Mouse (Mus musculus) G1E-ER4 (cell line): ENCODE data around the gene Bicdl1. TPM values are rescaled to one million over a fixed set of nuclear protein-coding genes. Genes with fewer than 3 reads are reported as not detected.

Experiments
- GATA1 ChIP-seq: IDR thresholded peaks from one replicate; pipeline ENCODE4 v1.8.0; 2012; ENCODE audit warnings: low read length, inconsistent platforms
- polyA plus RNA-seq: library from polyadenylated mRNA; stranded (reverse); fragments of >175 nt; gene quantifications from 2 replicates; pipeline ENCODE4 v1.2.3, GENCODE M21; 2012

Gene Bicdl1
- polyA plus RNA-seq, 1 experiment, result 7.3 TPM

DNA sequence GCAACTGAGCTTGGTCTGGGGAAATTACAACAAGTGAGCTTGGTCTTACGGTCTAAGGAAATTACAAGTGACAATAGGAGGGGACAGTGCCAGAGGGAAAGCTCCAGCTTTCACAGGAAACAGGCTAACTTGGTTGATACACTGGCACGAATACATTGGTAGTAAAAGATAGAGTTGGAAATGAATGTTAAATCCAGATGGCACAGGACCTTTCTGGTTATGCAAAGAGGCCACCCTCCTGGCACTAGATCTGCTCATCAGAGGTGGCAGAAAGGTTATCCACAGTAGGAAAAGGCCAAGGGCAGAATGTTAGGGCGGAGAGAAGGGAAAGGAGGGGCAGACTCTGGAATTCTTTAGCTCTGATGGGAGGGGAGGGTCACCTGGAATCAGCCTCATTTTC lies 22.5 kb downstream of the Bicdl1 start:
- TF ChIP-seq GATA1, result no peak

DNA sequence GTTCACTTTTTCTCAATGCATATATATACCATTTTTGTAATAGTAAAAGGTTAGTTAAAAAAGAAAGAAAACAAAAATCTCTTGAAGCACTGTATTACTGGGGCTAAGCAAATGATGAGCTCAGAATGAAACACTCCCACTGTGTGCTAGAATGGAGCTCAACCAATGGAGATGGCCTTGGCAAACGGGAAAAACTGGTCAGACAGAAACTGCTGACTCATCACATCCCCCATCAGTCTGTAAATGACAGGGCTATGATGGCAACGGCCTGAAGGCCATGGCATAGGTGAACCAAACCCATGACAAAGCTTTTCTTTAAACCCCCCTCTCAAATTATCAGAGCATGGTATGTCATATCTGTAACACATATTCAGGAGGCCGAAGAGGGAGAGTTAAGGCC lies 29.4 kb downstream of the Bicdl1 start:
- TF ChIP-seq GATA1, result no peak

DNA sequence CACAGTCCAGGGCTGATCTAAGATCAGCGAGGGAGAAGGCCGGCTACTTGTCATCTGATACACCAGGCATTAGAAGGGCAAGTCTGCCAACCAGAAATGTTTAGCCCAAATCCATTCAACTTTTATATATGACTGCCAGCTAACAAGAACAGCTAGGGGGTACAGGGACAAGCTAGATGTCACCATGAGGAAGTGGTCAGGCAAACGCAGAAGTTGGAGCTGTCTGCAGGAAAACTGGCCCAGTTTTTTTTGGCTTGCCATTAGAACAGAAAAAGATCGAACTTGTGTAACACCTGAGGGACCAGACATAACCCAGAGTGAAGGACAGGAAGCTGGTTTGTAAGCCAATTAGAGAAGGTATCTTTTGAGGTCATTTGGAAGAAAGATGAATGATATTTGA lies 30.2 kb downstream of the Bicdl1 start:
- TF ChIP-seq GATA1, result no peak

DNA sequence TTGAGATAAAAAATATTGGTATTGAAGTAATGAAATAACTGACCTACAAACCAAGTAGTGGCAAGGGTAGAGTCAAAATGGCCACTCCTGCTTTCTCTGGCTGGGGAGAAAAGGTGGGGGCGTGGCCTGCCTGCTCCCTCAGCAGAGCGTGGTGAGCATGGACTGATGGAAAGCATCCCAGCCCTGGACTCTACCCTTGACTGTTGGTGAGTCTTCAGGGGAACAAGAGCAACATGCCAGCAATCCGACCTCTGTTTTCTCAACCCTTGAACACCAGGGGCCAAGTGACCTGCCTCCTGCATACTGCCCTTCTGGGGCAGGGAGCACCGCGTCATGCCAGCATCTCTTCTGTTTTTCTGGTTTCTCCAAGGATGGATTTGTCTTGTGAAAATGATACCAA lies 34.6 kb downstream of the Bicdl1 start:
- no peak for TF ChIP-seq GATA1

DNA sequence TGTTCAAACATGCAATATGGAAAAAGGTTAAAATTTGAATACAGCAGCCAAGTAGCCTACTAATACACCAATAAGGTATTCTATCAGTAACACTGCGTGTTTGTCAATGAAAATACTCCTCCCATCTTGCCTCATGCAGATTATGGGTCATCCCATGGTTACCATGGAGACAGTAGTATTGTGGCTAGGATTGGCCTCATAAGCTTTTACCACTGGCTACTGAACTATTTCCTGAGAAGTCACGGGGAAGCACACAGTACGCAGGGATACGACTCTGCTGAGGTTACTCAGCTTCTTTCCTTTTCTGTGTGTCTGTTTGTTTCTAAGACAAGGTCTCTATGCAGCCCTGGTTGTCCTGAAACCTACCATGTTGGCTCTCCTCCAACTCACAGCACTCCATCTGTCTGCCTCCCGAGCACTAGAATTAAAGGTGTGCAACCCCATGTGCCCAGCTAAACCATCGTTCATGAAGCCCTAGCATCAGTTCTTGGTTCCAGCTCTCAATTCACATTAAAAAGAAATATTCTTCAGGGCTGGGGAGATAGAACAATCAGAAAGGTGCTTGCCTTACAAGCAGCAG lies 36.1 kb downstream of the Bicdl1 start:
- no peak for TF ChIP-seq GATA1

DNA sequence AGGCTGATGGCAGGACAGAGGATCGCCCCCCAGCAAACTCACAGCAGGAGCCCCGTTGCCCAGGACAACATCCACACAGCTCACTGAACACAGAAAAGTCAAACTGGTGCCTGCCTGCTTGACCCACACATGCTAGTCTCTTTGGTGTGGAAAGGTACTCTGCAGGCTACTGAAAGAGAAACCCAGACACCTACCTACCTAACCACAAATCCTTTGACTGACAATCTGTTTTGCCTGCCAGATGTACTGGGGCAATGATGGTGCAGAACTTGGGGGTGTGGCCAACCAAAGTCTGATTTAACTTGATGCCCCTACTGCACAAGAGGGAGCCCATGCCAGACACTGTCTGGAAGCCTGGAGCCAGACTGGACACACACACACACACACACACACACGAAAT lies 38.1 kb downstream of the Bicdl1 start:
- no peak for TF ChIP-seq GATA1

DNA sequence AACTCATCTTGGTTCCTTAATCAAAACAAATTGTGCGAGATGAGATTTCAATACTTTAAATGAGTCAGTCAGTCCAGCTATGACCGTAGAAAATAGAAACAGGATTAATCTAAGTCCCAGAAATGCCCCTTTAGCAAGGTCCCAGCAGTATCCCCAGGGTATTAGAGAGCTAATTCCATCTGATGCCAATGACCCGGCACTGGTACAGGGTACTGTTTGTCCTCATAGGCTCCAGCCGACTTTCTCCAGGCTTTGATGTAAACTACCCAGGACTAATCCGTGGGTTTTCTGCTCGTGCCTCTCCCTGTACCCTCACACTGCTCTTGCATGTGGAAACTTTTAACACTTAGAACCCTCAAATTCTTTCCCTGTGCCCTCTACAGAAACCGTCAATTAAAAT lies 44.7 kb downstream of the Bicdl1 start:
- no peak for TF ChIP-seq GATA1

DNA sequence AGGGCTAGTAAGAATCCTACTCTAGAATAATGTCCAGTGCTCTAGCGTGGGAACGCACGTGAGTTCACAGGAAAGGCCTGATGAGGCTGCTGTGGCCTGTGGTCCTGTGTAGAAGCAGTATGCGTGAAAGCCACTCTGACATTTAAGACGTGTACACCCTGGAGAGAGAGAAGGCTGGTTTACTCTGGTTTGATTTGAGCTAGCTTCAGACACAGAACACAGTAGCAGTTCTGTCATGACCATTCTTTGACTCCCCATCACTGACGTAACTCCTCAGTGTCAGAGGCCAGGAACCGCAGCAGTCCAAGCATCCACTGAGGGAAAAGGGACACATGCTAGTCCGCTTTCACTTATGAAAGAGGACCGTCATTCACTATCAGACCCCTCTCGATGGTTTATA lies 46.3 kb downstream of the Bicdl1 start:
- no peak for TF ChIP-seq GATA1

DNA sequence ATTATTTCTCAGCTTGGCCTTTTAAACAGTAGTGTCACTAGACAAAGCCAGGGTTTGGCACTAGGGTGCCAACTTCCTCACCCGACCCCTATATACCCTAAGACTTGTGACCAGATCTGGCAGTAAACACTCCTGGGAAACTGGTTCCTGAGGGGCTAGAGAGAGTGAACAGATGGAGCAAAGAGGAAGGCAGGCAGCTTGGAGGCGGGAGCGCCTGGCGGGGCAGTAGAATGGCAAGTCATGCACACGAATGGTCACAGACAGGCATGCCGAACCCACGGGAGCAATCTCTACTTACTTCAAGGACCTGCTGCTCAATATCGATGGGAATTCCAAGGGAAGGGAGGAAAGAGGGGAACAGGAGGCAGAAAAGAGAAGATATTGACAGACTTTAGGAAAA lies 59.6 kb downstream of the Bicdl1 start:
- no peak for TF ChIP-seq GATA1

DNA sequence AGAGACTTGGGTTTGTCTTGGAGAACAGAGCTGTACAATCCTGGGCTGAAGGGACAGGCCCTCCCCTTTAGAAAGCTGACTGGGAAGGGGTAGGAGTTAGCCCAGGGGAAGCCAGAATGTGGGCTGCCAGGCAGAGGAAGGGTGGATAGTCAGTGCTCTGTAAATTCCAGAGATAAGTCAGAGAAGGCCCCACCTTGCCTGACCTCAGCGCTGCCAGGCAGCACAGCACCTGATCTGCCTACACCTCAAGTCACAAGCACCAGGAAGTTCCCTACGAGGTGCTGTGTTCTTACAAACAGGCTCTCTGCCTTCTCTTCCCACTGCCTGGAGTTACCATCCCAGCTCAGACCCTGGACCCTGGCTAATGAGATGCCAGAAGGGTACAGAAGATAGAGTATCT lies 61.0 kb downstream of the Bicdl1 start:
- TF ChIP-seq GATA1, result no peak

DNA sequence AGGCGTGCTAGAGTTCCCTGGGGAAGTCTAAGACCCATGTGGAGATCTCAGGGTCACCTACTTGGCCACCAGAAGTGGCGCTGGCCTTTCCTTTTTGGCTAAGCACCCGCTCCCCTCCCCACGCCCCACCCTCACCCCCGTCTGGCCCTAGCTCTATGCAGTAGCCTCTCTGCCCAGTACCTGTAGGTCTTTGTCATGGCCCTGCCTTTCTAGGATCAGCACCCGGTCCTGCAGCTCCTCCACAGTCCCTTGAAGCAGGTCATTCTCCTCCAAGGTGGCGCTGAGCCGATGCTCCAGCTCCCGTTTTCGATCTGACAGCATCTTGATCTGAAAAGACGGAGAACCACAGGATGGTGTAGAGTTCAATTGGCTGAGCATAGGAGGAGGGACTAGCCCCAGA lies 61.4 kb downstream of the Bicdl1 start:
- TF ChIP-seq GATA1, result no peak

DNA sequence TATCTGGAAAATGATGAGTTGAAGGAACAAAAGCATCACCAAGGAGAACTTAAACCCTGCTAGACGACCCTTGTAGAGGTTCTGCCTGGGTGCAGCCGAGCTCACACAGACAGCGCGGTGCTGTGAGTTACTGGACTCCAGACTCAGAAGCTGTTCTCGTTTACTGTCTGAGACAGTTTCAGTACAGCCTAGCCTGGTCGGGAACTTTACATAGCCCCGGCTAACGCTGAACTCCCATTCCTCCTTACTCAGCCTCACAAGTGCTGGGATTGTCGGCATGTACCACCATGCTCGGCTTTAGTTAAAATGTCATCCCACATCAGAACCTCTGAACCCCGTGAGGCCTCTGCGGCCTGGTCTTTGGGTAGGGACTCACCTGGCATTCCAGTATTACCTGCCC lies 62.4 kb downstream of the Bicdl1 start:
- no peak for TF ChIP-seq GATA1

DNA sequence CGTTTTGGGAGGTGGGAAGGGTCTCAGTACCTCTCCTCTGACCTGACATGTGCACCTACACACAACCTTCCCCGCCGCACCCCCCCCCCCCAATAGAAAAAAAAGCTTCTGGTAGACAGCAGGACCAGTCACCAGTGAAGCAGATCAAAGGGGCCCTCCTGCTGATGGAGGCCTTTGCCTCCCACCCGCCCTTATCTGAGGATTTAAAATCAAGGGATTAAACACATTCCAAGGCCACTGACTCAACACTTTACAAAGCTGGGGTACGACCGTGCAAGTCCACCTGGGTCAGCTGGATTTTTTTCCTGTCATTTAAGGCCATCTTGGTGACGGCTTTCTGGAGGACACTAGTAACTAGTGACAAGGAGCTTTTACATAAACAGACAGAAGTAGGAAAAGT lies 63.5 kb downstream of the Bicdl1 start:
- no peak for TF ChIP-seq GATA1

DNA sequence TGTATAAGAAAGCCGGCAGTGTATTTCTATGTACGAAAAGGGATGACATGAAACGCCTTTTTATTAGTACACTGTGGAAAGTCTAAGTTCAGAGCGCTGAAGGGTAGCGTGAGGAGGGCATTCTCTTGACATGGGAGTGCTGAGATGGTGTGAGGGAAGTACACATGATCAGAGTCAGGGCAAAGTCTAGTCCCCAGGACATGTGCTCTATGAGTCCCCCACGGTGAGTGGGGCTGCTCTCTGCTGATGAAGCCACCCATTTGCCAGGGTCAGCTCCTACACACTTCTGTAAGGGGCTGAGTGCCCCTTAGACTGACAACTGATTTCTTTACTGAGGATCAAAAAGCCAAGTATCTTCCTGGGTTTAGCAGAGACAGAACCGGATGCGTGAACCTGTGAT lies 64.2 kb downstream of the Bicdl1 start:
- no peak for TF ChIP-seq GATA1

DNA sequence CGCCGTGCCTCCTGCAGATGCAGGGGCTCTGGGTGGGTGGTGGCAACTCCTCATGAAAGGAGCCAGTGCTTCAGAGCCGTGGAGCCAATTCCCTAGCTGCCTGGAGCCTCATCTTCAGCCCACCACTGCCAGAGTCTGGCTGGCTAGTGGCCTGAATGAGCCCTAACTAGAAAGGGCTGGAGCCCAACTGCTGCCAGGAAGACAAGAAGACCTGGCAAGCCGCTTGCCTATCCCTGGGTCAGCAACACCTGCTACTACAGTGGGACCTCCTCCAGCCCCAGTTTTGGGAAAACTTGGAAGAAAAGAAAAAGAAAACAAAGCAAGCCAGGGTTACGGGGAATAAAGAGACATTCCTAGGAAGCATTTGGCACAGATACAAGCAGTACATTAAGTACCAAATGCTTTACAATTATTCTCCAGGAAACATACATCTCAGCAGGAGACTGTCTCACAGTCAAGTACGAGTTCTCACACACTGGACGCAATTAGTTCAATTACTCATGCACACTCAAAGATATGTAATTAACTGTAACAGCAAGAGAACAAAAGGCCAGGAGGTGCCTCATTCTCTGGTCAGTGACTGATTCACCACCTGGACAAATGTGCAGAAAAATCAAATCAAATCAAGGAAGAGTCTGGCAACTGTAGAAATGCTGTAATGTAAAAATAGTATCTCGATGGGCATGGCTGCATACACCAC lies 64.9 kb downstream of the Bicdl1 start:
- no peak for TF ChIP-seq GATA1

DNA sequence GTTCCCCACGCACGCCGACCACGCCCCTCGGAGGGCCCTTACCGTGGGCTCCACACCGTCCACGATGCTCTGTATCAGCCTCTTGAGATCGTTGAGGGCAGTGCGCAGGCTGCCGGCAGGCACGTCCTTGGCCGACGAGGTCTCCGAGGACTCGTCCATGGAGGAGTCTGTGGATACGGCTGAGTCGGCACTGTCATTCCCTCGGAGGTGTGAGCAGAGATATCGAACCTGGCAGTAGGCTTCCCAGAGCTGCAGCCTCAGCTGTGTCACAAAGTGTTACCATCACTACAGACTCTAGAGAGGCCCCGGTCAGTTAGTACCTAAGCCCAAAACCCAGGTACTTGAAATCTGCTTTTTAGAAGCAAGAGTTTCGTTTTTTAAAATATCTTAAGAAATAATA lies 68.8 kb downstream of the Bicdl1 start:
- no peak for TF ChIP-seq GATA1

DNA sequence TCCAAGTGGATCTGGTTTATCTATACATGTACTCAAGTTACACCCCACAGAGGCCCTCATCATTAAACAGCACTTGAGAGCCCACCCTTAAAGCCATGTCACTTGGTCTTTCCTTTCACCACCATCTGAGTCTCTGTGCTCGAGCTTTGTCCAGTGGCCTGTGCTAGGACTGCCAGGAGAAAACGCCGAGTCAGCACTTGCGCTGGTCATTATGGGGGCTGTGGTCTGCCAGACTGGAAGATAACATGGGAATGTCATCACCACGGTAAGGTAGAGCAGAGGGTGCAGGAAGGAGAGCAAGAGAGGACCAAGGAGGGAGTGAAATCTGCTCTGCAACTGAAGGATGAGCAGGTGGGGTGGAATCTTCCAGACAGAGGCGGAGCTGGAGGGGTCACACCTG lies 73.1 kb downstream of the Bicdl1 start:
- TF ChIP-seq GATA1, result no peak

DNA sequence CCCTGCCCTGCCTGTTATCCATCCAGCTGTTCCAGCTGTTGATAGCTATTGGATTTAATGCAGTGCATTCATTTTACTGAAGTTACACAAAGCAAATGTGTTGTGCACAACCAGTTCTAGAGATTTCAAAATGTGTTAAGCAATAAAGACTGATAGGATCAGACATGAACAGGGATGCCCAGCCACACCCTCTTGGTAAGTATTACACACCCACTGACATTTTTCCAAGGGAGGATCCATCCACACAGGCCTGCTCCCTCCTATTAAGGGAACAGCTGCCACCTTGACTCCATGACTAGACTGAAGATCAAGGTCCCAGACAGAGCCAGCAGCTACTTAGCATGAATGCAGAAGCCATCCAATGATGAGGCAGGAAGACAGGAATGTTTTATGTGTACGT lies 74.2 kb downstream of the Bicdl1 start:
- TF ChIP-seq GATA1, result no peak
